Mouse (Mus musculus): ENCODE measurements at regions not wholly inside any gene's neighbourhood (a gene's known extent, or its start where the extent isn't known, plus 50 kb on each side); places are given as distances from the start of the nearest gene placed in this dataset.

- Histone ChIP-seq H3K4me1 (ENCODE audit: control insufficient read depth in 1 of 2, insufficient read depth in 2 of 2, low read length in 2 of 2) (no peaks in the 10 kb centered on the region), H3K9me3 (replicated peaks; ENCODE audit: insufficient read depth, low read length) (no peaks in the 10 kb centered on the region), H3K79me2 (ENCODE audit: control insufficient read depth, insufficient read depth, low read length, poor library complexity) (no peaks in the 10 kb centered on the region), H3K27ac (ENCODE audit: control insufficient read depth, low read depth, low read length) (no peak overlapping the region), H3K27me3 (ENCODE audit: control insufficient read depth in 1 of 2, insufficient read depth in 2 of 2, low read length in 2 of 2) (no peaks in the 10 kb centered on the region), H3K9ac (ENCODE audit: control insufficient read depth, low read depth, low read length, poor library complexity, severe bottlenecking) (no peak overlapping the region), H3K36me3 (ENCODE audit: control insufficient read depth in 1 of 2, insufficient read depth in 2 of 2, low read length in 2 of 2) (no peaks in the 10 kb centered on the region), H3K4me3 (ENCODE audit: control insufficient read depth in 1 of 2, insufficient read depth in 1 of 2, low read depth in 2 of 2, low read length in 2 of 2) (no peak overlapping the region)
- TF ChIP-seq TAL1 (IDR thresholded peaks at IDR 0.05; ENCODE audit: low read length) = no peak
- no peak for TF ChIP-seq TCF12 (IDR thresholded peaks at IDR 0.05; ENCODE audit: low read depth, low read length)
- TF ChIP-seq MAFK (IDR thresholded peaks at IDR 0.05; ENCODE audit: borderline replicate concordance, low read depth, low read length) = no peak
- TF ChIP-seq ZC3H11A (IDR thresholded peaks at IDR 0.05; ENCODE audit: low read depth, low read length) = no peak
- no peak for DNase-seq (ENCODE audit: low read depth, low spot score)
Measured at GRCm38 (mm10) chr6:100437980-100438379, 150.7 kb upstream of the Rybp start.

GRCm38 (mm10) chr6:100436507-100436906 lies 149.2 kb upstream of the Rybp start:
- Histone ChIP-seq H3K27me3 (ENCODE audit: control insufficient read depth in 1 of 2, insufficient read depth in 2 of 2, low read length in 2 of 2) (no peaks in the 10 kb centered on the region), H3K4me3 (ENCODE audit: control insufficient read depth in 1 of 2, insufficient read depth in 1 of 2, low read depth in 2 of 2, low read length in 2 of 2) (no peak overlapping the region), H3K27ac (ENCODE audit: control insufficient read depth, low read depth, low read length) (no peak overlapping the region), H3K36me3 (ENCODE audit: control insufficient read depth in 1 of 2, insufficient read depth in 2 of 2, low read length in 2 of 2) (no peaks in the 10 kb centered on the region), H3K4me1 (ENCODE audit: control insufficient read depth in 1 of 2, insufficient read depth in 2 of 2, low read length in 2 of 2) (no peaks in the 10 kb centered on the region), H3K9ac (ENCODE audit: control insufficient read depth, low read depth, low read length, poor library complexity, severe bottlenecking) (no peak overlapping the region), H3K79me2 (ENCODE audit: control insufficient read depth, insufficient read depth, low read length, poor library complexity) (no peaks in the 10 kb centered on the region), H3K9me3 (replicated peaks; ENCODE audit: insufficient read depth, low read length) (no peaks in the 10 kb centered on the region)
- DNase-seq (ENCODE audit: low read depth, low spot score) = no peak
- TF ChIP-seq MEF2A (IDR thresholded peaks at IDR 0.05; ENCODE audit: extremely low read depth, insufficient replicate concordance, low read depth, low read length, poor library complexity, severe bottlenecking) = no peak
- TF ChIP-seq USF2 (IDR thresholded peaks at IDR 0.05; ENCODE audit: borderline replicate concordance in 1 of 2, insufficient read depth in 1 of 2, low read depth in 1 of 2, low read length in 2 of 2) = no peak
- no peak for TF ChIP-seq E2F4 (IDR thresholded peaks at IDR 0.05; ENCODE audit: borderline replicate concordance, low read depth, low read length)
- TF ChIP-seq RCOR1 (IDR thresholded peaks at IDR 0.05; ENCODE audit: low read depth, low read length) = no peak
- TF ChIP-seq USF1 (IDR thresholded peaks at IDR 0.05; ENCODE audit: low read depth, low read length) = no peak
- TF ChIP-seq POLR2AphosphoS2 (IDR thresholded peaks at IDR 0.05; ENCODE audit: low read length) = no peak
- no peak for TF ChIP-seq POLR2A (IDR thresholded peaks at IDR 0.05; ENCODE audit: control insufficient read depth in 1 of 2, insufficient read depth in 1 of 2, low read depth in 1 of 2, low read length in 2 of 2, poor library complexity in 1 of 2)
- TF ChIP-seq CHD1 (IDR thresholded peaks at IDR 0.05; ENCODE audit: low read depth, low read length) = no peak
- no peak for TF ChIP-seq MXI1 (IDR thresholded peaks at IDR 0.05; ENCODE audit: low read depth, low read length)
- TF ChIP-seq HCFC1 (IDR thresholded peaks at IDR 0.05; ENCODE audit: low read depth, low read length) = no peak
- TF ChIP-seq ZKSCAN1 (IDR thresholded peaks at IDR 0.05; ENCODE audit: low read depth, low read length) = no peak
- no peak for TF ChIP-seq CHD2 (IDR thresholded peaks at IDR 0.05; ENCODE audit: low read length)
- no peak for TF ChIP-seq SMC3 (IDR thresholded peaks at IDR 0.05; ENCODE audit: low read depth, low read length)
- TF ChIP-seq ZMIZ1 (IDR thresholded peaks at IDR 0.05; ENCODE audit: low read depth, low read length) = no peak
- no peak for TF ChIP-seq POLR2AphosphoS5 (IDR thresholded peaks at IDR 0.05; ENCODE audit: borderline replicate concordance, low read depth, low read length)
- no peak for TF ChIP-seq ETS1 (IDR thresholded peaks at IDR 0.05; ENCODE audit: low read depth, low read length)
- TF ChIP-seq ZC3H11A (IDR thresholded peaks at IDR 0.05; ENCODE audit: low read depth, low read length) = no peak

All from MEL (cell line).